Mouse (Mus musculus) A20 (cell line): ENCODE measurements around the gene Abl1.
"Not testable (repeated sequence)": the region's sequence is repeated elsewhere in the genome, so short reads cannot be mapped to it uniquely, and the experiment has no call there.

ENCODE experiments used
- DNase-seq: peaks from one replicate; pipeline ENCODE4 v3.0.0-alpha.2; 2011; ENCODE audit warnings: low read depth, low spot score

The Abl1 gene

GRCm38 (mm10) chr2:31688074-31688925 lies at the start of gene Abl1:
Gene Abl1 (plus strand): TSS chr2:31688376.
- DNase-seq: peak; percentile 96

- no peak for DNase-seq
These were observed 49.4 kb upstream of the Abl1 start for GRCm38 (mm10) chr2:31638581-31639465.

- no peak for DNase-seq
These were observed 48.8 kb upstream of the Abl1 start for GRCm38 (mm10) chr2:31639466-31639760.

- DNase-seq: no peak
These were observed 48.1 kb upstream of the Abl1 start, which contains the start of gene Prdm12 for GRCm38 (mm10) chr2:31639901-31640608. Gene Prdm12 (plus strand): TSS chr2:31640037.

- no peak for DNase-seq
These were observed 47.3 kb upstream of the Abl1 start for GRCm38 (mm10) chr2:31640609-31641507.

- DNase-seq: no peak
These were observed 46.7 kb upstream of the Abl1 start for GRCm38 (mm10) chr2:31641508-31641830.

GRCm38 (mm10) chr2:31641929-31642328 lies 46.2 kb upstream of the Abl1 start:
- no peak for DNase-seq

GRCm38 (mm10) chr2:31653971-31654853 lies 34.0 kb upstream of the Abl1 start:
- DNase-seq: no peak

GRCm38 (mm10) chr2:31654854-31655559 lies 33.2 kb upstream of the Abl1 start:
- DNase-seq: peak; percentile 35

- no peak for DNase-seq
These were observed 31.8 kb upstream of the Abl1 start for GRCm38 (mm10) chr2:31656374-31656773.

- DNase-seq: peak; percentile 27
These were observed 25.0 kb upstream of the Abl1 start for GRCm38 (mm10) chr2:31662939-31663803.

GRCm38 (mm10) chr2:31663804-31664180 lies 24.4 kb upstream of the Abl1 start:
- DNase-seq: no peak

- DNase-seq: peak; percentile 59
These were observed 20.8 kb upstream of the Abl1 start for GRCm38 (mm10) chr2:31667332-31667731.

GRCm38 (mm10) chr2:31670551-31671035 lies 17.6 kb upstream of the Abl1 start, which contains the start of gene Exosc2:
Gene Exosc2 (plus strand): TSS chr2:31670715.
- peak; percentile 96 for DNase-seq

GRCm38 (mm10) chr2:31678641-31679040 lies 9.5 kb upstream of the Abl1 start:
- DNase-seq: no peak

- not testable (repeated sequence) for DNase-seq
These were observed 7.0 kb upstream of the Abl1 start for GRCm38 (mm10) chr2:31681051-31681707.

- DNase-seq: no peak
These were observed 6.4 kb upstream of the Abl1 start for GRCm38 (mm10) chr2:31681731-31682235.
